Mouse (Mus musculus) kidney, adult 8-10 months (tissue): ENCODE results near the gene Ints14.
"Not testable (repeated sequence)": the region's sequence is repeated elsewhere in the genome, so short reads cannot be mapped to it uniquely, and the experiment has no call there.

Source experiments
- DNase-seq, 2 experiments: peaks; one replicate each; pipeline ENCODE4 v3.0.0; 2022

Gene Ints14

GRCm38 (mm10) chr9:64953190-64953589 is 7.5 kb upstream of the Ints14 start:
- no peak for DNase-seq

DNA sequence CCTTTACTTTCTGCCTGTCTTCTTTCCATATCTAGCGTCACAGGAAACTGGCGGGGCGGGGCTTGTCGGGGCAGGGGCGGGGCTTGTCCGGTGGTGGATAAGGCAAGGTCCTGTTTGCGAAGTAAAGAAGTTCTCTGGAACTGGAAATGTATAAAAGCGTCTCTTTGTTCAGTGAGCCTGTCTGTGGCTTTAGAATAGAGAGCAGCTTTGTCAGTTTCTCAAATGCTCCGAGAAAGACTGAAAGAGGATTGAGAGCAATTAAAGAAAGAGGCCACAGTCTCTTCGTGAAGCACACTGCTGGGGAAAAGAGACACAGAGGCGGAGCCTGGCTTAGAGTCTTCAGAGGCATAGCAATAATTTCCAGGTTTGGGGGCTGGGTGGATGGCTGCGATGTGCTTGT is 4.4 kb upstream of the Ints14 start:
- DNase-seq, result no peak

DNA sequence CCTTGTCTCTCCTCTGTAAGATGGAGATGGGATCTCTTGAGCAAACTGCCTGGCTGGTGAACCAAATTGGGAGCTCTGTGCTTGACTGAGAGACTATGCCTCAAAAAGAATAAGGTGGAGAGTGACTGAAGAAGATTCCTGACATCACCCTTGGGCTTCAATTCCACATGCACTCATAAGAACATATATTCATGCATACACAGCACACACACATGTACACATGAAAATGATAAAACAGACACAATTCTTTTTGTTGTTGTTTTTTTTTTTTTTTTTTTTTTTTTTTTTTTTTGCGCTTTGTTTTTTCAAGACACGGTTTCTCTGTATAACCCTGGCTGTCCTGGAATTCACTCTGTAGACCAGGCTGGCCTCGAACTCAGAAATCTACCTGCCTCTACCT is 3.4 kb upstream of the Ints14 start:
- DNase-seq, result no peak

- no peak for DNase-seq
These were observed 244 bp downstream of the Ints14 start for GRCm38 (mm10) chr9:64960978-64961320.

DNA sequence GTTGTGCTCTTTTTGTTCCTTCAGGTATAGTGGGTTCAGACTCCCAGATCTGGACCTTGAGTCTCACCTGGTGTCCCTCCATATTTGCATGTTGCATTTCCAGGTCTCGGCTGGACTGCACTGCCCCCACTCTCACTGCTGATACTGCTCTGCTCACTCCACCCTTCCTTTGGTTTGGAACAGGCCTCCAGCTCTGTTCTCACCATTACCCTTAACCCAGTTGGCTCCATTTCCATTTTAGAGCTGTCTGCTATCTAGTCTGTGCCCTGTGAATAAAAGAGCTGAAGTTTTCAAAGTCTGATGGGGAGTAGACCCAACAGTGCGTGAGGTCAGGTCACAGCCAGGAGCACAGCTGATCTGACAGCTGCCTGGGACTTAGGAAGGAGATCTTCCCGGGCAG is 19.8 kb downstream of the Ints14 start:
- DNase-seq, result peak in 1 of 2 experiments; percentile 16

DNA sequence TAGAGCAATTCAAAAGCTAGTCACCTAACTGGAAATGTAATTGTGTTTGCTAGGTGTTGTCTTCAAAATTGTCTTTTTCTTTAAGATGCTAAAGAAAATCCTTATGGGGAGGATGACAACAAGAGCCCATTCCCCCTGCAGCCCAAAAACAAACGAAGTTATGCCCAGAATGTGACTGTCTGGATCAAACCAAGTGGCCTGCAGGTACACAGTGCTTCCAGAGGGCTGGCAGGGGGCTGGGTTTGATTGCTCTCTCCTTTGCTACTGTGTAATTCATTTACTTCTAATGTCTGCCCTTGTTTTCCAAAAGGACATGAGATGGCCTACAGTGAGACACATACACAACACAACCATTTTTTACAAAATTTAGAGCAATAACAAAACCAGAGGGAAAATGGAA is 21.2 kb downstream of the Ints14 start:
- DNase-seq, result no peak

DNA sequence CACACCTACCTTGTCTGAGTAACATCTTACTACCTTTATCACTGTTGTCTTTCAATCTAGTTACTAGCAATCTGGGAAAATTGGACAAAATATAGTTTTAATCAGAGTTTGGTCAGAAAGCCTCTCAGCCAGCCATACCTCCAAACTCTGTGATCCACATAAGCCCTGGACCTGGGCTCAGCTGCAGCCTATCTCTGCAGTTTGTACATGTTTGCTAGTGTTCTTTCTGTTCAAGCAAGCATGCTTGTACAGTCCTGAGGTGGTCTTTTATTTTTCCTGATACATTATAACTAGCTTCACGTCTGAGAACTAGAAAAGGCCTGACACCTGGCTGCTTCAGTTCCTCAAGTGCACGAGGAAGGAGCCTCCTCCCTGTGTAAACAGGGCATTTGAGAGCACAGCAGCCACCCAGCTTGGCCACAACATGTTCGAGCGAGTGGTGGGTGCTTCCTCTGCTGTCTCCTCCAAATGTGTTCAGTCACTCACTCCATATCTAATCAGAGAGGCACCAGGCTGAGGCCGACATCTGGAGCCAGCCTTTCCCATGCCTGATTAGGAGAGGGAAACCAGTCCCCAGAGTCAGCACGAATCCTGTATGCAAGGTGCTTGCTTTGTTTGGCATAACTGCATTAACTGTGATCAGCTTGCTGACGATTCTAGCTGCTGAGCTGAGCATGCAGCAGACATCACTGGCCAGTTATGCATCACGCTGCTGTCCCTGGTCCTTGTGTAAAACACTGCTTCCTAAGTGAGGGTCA is 24.5 kb downstream of the Ints14 start:
- DNase-seq, result no peak

GRCm38 (mm10) chr9:64985807-64986206 is 25.1 kb downstream of the Ints14 start:
- DNase-seq, result no peak

- no peak for DNase-seq
These were observed 26.9 kb downstream of the Ints14 start for GRCm38 (mm10) chr9:64987651-64988050.

DNA sequence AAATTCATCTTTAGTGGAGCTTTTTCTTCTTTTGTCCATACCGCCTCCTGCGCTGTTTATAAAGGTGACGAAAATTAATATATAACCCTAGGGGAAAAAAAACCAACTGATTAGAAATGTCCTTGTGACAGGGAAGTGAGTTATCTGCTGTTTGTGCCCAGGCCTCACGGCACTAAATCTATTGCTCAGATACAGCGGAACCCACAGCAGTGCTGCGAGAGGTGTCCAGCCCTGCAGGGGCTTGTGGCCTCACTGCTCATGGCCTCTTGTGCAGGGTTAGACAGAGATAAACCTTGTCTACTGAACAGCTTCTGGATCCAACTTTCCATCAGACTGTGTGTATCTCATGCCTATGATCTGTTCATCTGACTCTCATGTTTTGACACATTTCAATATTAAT is 27.7 kb downstream of the Ints14 start:
- no peak for DNase-seq

- no peak for DNase-seq
These were observed 29.6 kb downstream of the Ints14 start for GRCm38 (mm10) chr9:64990291-64990690.

DNA sequence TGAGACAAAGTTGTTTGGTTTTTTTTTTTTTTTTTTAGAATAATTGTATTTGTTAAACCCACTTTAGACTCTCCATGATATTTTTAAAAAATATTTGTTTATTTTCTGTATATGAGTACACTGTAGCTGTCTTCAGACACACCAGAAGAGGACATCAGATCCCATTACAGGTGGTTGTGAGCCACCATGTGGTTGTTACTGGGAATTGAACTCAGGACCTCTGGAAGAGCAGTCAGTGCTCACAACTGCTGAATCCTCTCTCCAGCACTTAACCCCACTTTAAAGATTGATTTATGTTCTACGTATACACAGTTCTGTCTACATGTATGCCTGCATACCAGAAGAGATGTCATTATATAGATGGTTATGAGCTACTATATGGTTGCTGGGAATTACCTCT is 34.8 kb downstream of the Ints14 start:
- not testable (repeated sequence) for DNase-seq

DNA sequence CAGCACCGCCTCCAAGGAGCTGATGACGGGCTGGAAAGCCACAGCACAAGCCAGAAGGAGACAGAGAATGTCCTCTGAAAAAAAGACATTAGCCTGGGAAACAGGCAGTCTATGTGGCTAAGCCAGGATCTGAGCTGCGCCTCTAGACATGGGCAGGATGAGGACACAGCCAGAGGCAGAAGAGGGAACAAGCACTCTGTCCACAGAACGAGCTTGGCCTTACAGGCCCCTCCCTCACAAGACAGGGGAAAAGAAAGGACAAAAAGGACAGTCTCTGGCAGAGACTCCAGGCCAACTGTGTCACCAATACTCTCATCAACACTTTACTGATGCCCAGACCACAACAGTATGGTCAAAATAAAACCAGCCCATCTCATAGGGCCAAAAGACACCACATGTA is 40.8 kb downstream of the Ints14 start:
- DNase-seq, result no peak

GRCm38 (mm10) chr9:65005737-65006136 is 45.0 kb downstream of the Ints14 start:
- DNase-seq, result no peak

GRCm38 (mm10) chr9:65010632-65011031 is 49.9 kb downstream of the Ints14 start:
- no peak for DNase-seq

GRCm38 (mm10) chr9:65011304-65011703 is 50.6 kb downstream of the Ints14 start:
- DNase-seq, result peak in 1 of 2 experiments; percentile 34

DNA sequence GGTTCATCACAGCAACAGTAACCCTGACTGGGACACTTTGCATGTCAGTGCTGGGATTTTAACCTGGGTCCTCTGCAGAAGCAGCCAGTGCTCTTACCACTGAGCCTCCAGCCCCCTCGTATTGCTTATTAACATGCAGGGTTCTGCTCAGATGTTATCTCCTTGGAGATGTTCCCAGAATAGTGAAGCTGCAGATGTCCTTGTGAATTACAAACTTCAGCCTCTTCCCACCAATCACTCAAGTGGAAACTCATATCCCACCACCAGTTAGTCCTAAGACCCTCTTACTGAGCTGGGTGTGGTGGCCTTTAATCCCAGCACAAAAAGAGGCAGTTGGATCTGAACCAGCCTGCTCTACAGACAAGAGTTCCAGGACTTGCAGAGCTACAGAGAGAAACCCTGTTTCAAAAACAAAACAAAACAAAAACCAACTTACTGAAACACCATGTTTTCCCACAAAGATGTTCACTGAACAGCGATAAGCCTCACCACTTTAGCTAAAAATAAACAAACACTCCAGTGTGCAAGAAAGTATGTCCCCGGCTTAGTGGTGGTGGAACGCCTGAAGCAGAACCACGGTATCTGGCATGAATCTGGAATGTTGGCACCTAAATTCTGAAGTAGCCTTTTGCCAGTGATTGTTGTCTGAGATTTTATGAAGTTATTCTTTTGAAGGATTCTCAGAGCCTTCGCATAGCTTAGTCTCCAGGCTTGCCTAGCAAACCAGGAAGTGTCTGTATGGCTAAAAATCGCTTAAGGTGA is 54.9 kb downstream of the Ints14 start:
- no peak for DNase-seq

GRCm38 (mm10) chr9:65016241-65016977 is 55.7 kb downstream of the Ints14 start:
- DNase-seq, result no peak

DNA sequence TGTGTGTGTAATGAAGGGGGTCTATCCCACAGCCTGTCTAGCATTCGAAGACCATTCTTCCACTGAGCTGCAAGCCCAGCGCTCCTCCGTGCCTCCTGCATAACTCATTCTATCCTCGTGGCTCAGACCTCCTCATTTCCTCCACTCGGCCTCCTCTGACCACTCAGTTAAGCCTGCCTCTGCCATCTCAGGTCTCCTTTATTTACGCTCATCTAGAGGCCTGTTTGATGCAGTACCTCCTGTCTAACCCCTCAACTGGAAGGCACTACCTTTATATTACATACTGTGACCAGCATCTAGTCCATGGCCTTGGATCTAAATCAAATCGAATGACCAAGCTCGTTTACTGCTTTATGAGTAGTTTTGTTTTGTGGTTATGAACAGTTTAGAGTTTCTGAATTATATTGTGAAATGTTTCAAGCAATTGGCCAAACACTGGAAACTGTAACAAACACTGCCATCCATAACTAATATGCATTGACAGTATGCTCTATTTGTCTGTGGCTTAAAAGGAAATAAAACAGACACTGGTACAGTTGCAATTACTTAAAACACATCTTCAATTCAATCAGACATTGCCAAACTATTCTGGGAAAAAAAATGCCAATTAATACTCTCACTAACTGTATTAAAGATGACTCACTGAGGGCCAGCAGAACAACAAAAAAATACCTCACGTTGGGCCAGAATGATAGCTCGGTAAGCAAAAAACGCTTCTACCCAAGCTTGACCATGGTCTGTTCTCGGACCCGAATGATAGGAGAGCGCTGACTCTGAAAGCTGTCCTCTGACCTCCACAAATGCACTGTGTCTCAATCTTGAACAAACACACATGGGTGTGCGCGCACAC is 56.5 kb downstream of the Ints14 start:
- no peak for DNase-seq

DNA sequence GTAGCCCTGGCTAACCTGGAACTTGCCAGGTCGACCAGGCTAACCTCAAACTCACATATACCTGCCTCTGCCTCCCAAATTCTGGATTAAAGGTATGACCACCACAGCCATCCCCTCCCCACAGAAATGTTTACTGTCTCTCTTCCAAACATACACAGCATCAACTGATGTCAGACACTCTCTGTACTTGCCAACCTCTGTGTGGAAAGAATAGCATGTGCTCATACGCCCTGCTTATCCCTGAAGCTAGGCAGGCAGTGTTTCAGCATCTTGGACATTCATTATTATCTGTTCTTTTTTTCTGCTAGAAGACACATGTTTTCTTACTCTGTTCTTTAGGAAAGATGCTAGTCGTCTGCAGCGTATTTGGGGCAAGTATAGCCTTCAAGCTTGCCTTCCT is 57.2 kb downstream of the Ints14 start:
- DNase-seq, result no peak

DNA sequence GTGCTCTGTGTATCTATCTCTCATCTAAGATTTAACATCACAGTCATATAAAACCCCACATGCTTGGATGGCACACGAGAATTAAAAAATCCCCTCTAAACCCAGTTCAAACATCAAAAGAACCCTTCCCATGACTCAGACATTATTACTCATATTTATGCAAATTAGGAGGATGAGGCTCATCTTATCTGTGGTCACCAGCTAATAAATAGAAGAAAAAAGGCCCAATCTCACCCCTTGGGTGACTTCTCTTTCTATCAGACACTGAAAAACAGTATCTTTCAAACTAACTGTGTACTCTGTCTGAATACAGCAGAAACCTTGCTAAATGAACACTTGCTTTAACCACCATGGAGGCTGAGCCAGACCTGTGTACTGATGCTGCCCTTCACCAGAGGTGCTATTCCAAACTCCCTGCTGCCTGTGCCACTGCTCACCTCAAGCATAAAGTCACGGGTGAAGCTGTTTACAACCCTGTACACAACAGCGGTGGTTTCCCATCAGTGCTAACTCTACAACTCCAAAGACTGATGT is 58.0 kb downstream of the Ints14 start:
- no peak for DNase-seq

- DNase-seq, result no peak
These were observed 58.4 kb downstream of the Ints14 start for GRCm38 (mm10) chr9:65019146-65019545.

- no peak for DNase-seq
These were observed 59.4 kb downstream of the Ints14 start for GRCm38 (mm10) chr9:65020128-65020527.
